Mouse (Mus musculus): ENCODE results near the gene Gm10717. TPM values are rescaled to one million over a fixed set of nuclear protein-coding genes. Genes with fewer than 3 reads are reported as not detected.

Gm10717 gene
- polyA plus RNA-seq, 1 experiment from 2014 or later = 0.53 TPM

Small RNAs within 50 kb of the gene (microRNA-seq; reads per million reads assigned to microRNA genes)
- gene Mir101c = not detected

Other genes starting within 250 kb of the Gm10717 start
- gene Gm10722, start 24.5 kb upstream of the Gm10717 start, polyA plus RNA-seq (2014; fragmentation: Nextera tagmentation; extraction: Ambion mirVana) = not detected in 2 replicates
- gene Gm11168, start 22.1 kb upstream of the Gm10717 start, polyA plus RNA-seq (2014; fragmentation: Nextera tagmentation; extraction: Ambion mirVana) = not detected in 2 replicates
- gene Gm10721, start 12.3 kb upstream of the Gm10717 start, polyA plus RNA-seq (2014; fragmentation: Nextera tagmentation; extraction: Ambion mirVana) = not detected in 2 replicates
- gene Gm10720, start 9.8 kb upstream of the Gm10717 start, polyA plus RNA-seq (2014; fragmentation: Nextera tagmentation; extraction: Ambion mirVana) = not detected in 2 replicates
- gene Gm10719, start 8.0 kb upstream of the Gm10717 start, polyA plus RNA-seq (2014; fragmentation: Nextera tagmentation; extraction: Ambion mirVana) = not detected in 2 replicates
- 0.61 and 0.95 TPM in 2 replicates for gene Gm10718, start 1.9 kb upstream of the Gm10717 start, polyA plus RNA-seq (2014; fragmentation: Nextera tagmentation; extraction: Ambion mirVana)
- gene Gm17535, start 9.2 kb downstream of the Gm10717 start, polyA plus RNA-seq (2014; fragmentation: Nextera tagmentation; extraction: Ambion mirVana) = not detected in 2 replicates
- not detected in 2 replicates for gene Gm10715, start 11.5 kb downstream of the Gm10717 start, polyA plus RNA-seq (2014; fragmentation: Nextera tagmentation; extraction: Ambion mirVana)

All from heart, embryonic 14.5 days (tissue).